22 mouse cellular contexts compared by ENCODE assay signal in genomic region chr1:150389390-150390129, GRCm38 (mm10).
"Had no signal": no experiment of that assay in that cellular context is flagged by ENCODE, and none has a peak within 500 bp of the region (broad histone marks: within the 10 kb centered on the region; RNA-seq: fewer than 3 reads in every experiment).

No protein-coding gene starts in this region.

- H3K27me3 ChIP-seq: heart, embryonic 13.5 days; heart, embryonic 15.5 days; hindbrain, embryonic 13.5 days; hindbrain, embryonic 15.5 days; limb, embryonic 12.5 days had no signal

- H3K4me3 ChIP-seq: heart, adult 2 months; heart, embryonic 13.5 days; heart, embryonic 15.5 days; hindbrain, embryonic 13.5 days; hindbrain, embryonic 15.5 days; layer of hippocampus, adult 2 months; left cerebral cortex, adult 2 months; limb, embryonic 10.5 days; limb, embryonic 12.5 days had no signal

- H3K27ac ChIP-seq: heart, adult 2 months; heart, embryonic 13.5 days; heart, embryonic 15.5 days; hindbrain, embryonic 13.5 days; hindbrain, embryonic 15.5 days; hindbrain, postnatal 0 days; layer of hippocampus, adult 2 months; left cerebral cortex, adult 2 months; limb, embryonic 10.5 days; limb, embryonic 12.5 days had no signal

- DNase-seq: gastrocnemius, postnatal 14 days; gastrocnemius, postnatal 36 days; heart, adult 2 months; heart, postnatal 14 days; heart, postnatal 36 days; kidney, adult 11 months; kidney, adult 8-10 months; kidney, postnatal 10 days; kidney, postnatal 25 days; kidney, postnatal 4 days; liver had no signal

- H3K9me3 ChIP-seq: heart, embryonic 13.5 days; heart, embryonic 15.5 days; hindbrain, embryonic 13.5 days; hindbrain, embryonic 15.5 days; limb, embryonic 10.5 days; limb, embryonic 12.5 days had no signal

- H3K4me2 ChIP-seq: heart, embryonic 11.5 days; heart, embryonic 13.5 days; heart, embryonic 15.5 days; hindbrain, embryonic 13.5 days; hindbrain, embryonic 15.5 days; limb, embryonic 12.5 days; liver, embryonic 11.5 days had no signal

- H3K9ac ChIP-seq: heart, embryonic 13.5 days; heart, embryonic 15.5 days; hindbrain, embryonic 13.5 days; hindbrain, embryonic 15.5 days; limb, embryonic 12.5 days had no signal
